ENCODE assay signal across 7 mouse cellular contexts in genomic region chr11:80086844-80087243, GRCm38 (mm10). TPM values are rescaled to one million over a fixed set of nuclear protein-coding genes. Genes with fewer than 3 reads are reported as not detected.
A peak's percentile ranks its signal among the peaks of the same experiment; 100 is the strongest.
DNase-seq lines count a peak whose midpoint lies in the region; ATAC-seq and TF ChIP-seq lines count a peak whose summit lies in the region.

No protein-coding gene starts in this region.

- peak; percentile 39 for DNase-seq in Patski (ENCODE audit: low read depth, low spot score)
- DNase-seq in cerebellum, adult 11 months: peak; percentile 74
- peak; percentile 78 for DNase-seq in forebrain, postnatal 0 days
- DNase-seq in left cerebral cortex, adult 18-20 months (ENCODE audit: low spot score in 2 of 2): peak; percentile 80 to 84
- DNase-seq in lung, postnatal 4 days: peak; percentile 73 to 89
- peak; percentile 83 for DNase-seq in right cerebral cortex, postnatal 4 days

- no peak overlapping the region for H3K9ac ChIP-seq in forebrain, postnatal 0 days
- H3K9ac ChIP-seq in hindbrain, embryonic 15.5 days: no peak overlapping the region

- H3K27me3 ChIP-seq in Patski: no peaks in the 10 kb centered on the region
- no peaks in the 10 kb centered on the region for H3K27me3 ChIP-seq in forebrain, postnatal 0 days (ENCODE audit: insufficient read depth, low read length)
- H3K27me3 ChIP-seq in hindbrain, embryonic 15.5 days: no peaks in the 10 kb centered on the region

- no peak overlapping the region for H3K4me3 ChIP-seq in forebrain, postnatal 0 days (ENCODE audit: low read depth, low read length)
- no peak overlapping the region for H3K4me3 ChIP-seq in hindbrain, embryonic 15.5 days

- H3K9me3 ChIP-seq in forebrain, postnatal 0 days (ENCODE audit: low read length): no peaks in the 10 kb centered on the region
- no peaks in the 10 kb centered on the region for H3K9me3 ChIP-seq in hindbrain, embryonic 15.5 days

- TF ChIP-seq CTCF in Patski (IDR thresholded peaks at IDR 0.05): peak; percentile 92
- peak; percentile 78 for TF ChIP-seq CTCF in forebrain, postnatal 0 days (IDR thresholded peaks at IDR 0.05; ENCODE audit: low read depth)

- H3K4me2 ChIP-seq in forebrain, postnatal 0 days (ENCODE audit: low read depth): no peak overlapping the region
- no peak overlapping the region for H3K4me2 ChIP-seq in hindbrain, embryonic 15.5 days

- H3K4me1 ChIP-seq in forebrain, postnatal 0 days (ENCODE audit: insufficient read depth): no peaks in the 10 kb centered on the region
- H3K4me1 ChIP-seq in hindbrain, embryonic 15.5 days (replicated peaks): peaks cover 11% of the 10 kb centered on the region

- H3K36me3 ChIP-seq in forebrain, postnatal 0 days (ENCODE audit: insufficient read depth): no peaks in the 10 kb centered on the region
- no peaks in the 10 kb centered on the region for H3K36me3 ChIP-seq in hindbrain, embryonic 15.5 days

- CTCF ChIA-PET in Patski (lab: Charles Lee): interaction anchor here (0.7 to 1.5 kb wide), 16 partner anchors 10 to 97 kb away, joined by 3 to 6 read pairs (median 4); partner anchors contain the start of gene Rnf135

- 9% methylated on average over 5 of the region's 5 CpGs for WGBS in forebrain, postnatal 0 days
- 10% methylated on average over 5 of the region's 5 CpGs for WGBS in hindbrain, embryonic 15.5 days

- ATAC-seq in Patski: no peak
- peak; percentile 84 for ATAC-seq in forebrain, postnatal 0 days
- ATAC-seq in hindbrain, embryonic 15.5 days (ENCODE audit: low FRiP score, low read depth): peak; percentile 71; the same call in 1 of the 2 replicates

- POLR2A ChIA-PET in Patski (lab: Charles Lee): interaction anchor here (0.7 kb wide), 1 partner anchor 248 kb away, joined by 3 read pairs; no protein-coding TSS in a partner anchor

- in situ Hi-C loops in Patski (cut with MboI; ENCODE audit: low pct_unique_long_range_greater_than_20kb): no loop called here

- H3K27ac ChIP-seq in forebrain, postnatal 0 days (ENCODE audit: low read depth, low read length): no peak overlapping the region
- H3K27ac ChIP-seq in hindbrain, embryonic 15.5 days (replicated peaks): no peak overlapping the region

RNA-seq across cellular contexts. Expression of gene Atad5, which starts 2.4 kb away (rescaled TPM):
- 4.5 TPM for polyA plus RNA-seq in Patski (2021)
- total RNA-seq in forebrain, postnatal 0 days (2014; rRNA removed): 8.9 and 10.6 TPM in 2 replicates
- polyA plus RNA-seq in forebrain, postnatal 0 days (2015; fragmentation: Nextera tagmentation; extraction: Ambion mirVana): 1.9 and 3.2 TPM in 2 replicates
- polyA plus RNA-seq in hindbrain, embryonic 15.5 days (2015; fragmentation: Nextera tagmentation; extraction: Ambion mirVana): 4.6 and 4.9 TPM in 2 replicates
- total RNA-seq in left cerebral cortex, adult 18-20 months (2021): 1 to 10 TPM; 2.7 to 3.0 TPM

RNA-seq across cellular contexts. Expression of gene Crlf3, which starts 6.1 kb away (rescaled TPM):
- 27.9 TPM for polyA plus RNA-seq in Patski (2021)
- 11.2 and 12.0 TPM in 2 replicates for total RNA-seq in forebrain, postnatal 0 days (2014; rRNA removed)
- 9.6 TPM in 2 replicates for polyA plus RNA-seq in forebrain, postnatal 0 days (2015; fragmentation: Nextera tagmentation; extraction: Ambion mirVana)
- 12.3 and 13.3 TPM in 2 replicates for polyA plus RNA-seq in hindbrain, embryonic 15.5 days (2015; fragmentation: Nextera tagmentation; extraction: Ambion mirVana)
- total RNA-seq in left cerebral cortex, adult 18-20 months (2021): 10 to 100 TPM; 12.1 to 15.0 TPM

RNA-seq across cellular contexts. Expression of gene Tefm, which starts 55.1 kb away (rescaled TPM):
- polyA plus RNA-seq in Patski (2021): 26.0 TPM
- 18.9 and 19.9 TPM in 2 replicates for total RNA-seq in forebrain, postnatal 0 days (2014; rRNA removed)
- polyA plus RNA-seq in forebrain, postnatal 0 days (2015; fragmentation: Nextera tagmentation; extraction: Ambion mirVana): 23.7 and 25.6 TPM in 2 replicates
- 19.4 and 24.4 TPM in 2 replicates for polyA plus RNA-seq in hindbrain, embryonic 15.5 days (2015; fragmentation: Nextera tagmentation; extraction: Ambion mirVana)
- total RNA-seq in left cerebral cortex, adult 18-20 months (2021): 1 to 10 TPM; 6.9 to 7.2 TPM
